Mouse (Mus musculus): ENCODE data around the gene Ccdc62.

- TF ChIP-seq CTCF (IDR thresholded peaks at IDR 0.05; ENCODE audit: low read depth) (peak; percentile 53), EP300 (IDR thresholded peaks at IDR 0.05; ENCODE audit: low read depth) (no peak)
Measured at GRCm38 (mm10) chr5:123932927-123933326, 2.4 kb downstream of the Ccdc62 start.

All from liver, embryonic 14.5 days (tissue).